Mouse (Mus musculus): ENCODE data around the gene Phlpp1.

The Phlpp1 gene

DNA sequence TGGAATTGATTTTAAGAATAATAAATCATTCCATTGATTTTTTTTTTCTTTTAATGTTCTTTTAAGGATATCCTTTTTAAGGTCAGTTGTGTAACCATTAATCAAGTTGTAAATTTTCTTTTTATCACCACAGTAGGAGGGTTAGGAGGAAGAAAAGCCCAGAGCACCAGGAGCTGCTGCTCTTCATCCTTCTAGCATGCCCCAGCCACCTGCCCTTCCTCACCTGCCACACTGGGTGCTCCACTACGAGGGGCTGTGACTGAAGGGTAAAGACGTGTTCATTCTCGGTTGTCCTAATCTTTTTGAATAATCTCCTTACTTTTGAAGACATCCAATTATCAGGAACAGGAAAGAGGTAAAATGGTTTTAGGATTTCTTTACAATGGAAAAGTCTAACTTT lies 22.7 kb downstream of the Phlpp1 start:
- no peak for DNase-seq (ENCODE audit: low spot score)

DNA sequence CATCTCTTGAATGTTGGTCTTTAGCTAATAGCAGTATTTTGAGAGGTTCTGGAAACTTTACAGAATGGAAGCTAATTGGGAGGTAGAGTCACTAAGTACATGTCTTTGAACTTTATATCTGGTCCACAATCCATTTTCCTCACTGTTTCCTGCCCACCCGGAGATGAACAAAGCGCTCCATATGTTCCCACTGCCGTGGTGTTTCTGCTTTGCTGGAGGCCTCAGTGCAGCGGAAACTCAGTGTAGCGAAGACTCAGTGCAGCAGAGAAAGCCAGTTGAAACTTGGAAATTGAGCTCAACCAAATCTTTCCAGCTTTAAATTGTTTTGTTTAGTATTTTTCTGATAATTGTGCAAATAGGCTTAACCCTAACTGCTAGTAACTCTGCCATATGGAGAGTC lies 26.4 kb downstream of the Phlpp1 start:
- no peak for DNase-seq (ENCODE audit: low spot score)

DNA sequence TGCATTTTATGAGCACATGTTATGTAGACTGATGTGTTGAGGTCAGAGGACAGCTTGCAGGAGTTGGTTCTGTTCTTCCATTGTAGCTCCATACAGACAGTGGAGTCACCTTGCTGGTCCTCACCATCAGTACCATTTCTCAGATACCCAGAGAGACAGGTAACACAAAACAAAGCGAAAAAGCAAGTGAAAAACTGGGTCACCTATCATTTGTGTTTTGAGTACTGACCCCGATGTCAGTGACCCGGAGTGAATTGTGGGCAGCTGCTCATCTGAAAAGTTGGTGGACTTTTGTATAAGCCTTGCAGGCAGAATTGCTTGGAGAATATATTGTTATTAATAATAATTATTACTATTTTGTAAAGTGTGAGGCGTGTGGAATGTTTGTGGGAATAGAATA lies 27.6 kb downstream of the Phlpp1 start:
- no peak for DNase-seq (ENCODE audit: low spot score)

DNA sequence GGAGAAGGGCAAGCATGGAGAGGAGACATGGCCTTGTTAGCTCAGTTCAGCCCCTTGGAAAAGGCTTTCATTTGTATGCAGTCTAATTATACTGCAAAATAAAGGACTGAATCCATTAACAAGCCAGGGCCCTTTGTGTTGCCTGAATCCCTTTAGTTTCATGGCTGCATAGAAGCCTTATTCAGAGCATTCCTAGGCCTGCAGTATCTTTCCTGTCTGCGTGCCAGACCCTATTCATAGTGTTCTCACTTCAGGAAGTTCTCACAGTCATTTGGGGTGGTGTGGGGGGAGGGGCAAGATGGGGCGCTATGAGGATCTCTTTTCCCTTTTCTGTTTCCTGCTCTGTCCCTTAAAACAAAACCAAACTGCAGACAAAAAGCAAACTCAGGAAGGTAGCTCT lies 28.1 kb downstream of the Phlpp1 start:
- no peak for DNase-seq (ENCODE audit: low spot score)

DNA sequence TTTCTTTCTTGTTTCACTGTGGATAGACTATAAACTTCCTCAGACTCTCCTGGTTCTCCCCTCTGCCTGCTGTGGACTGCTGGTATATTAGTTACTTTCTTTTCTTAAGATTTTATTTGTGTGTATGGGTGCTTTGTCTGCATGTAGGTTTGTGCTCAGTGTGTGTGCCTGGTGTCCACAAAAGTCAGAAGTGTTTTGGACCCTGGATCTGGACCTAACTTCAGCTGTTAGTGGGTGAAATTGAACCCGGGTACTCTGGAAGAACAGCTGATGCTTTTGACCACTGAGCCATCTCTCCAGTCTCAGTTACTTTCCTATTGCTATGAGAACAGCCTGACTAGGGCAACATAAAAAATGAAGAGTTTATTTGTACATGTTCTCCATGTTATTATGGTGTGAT lies 29.5 kb downstream of the Phlpp1 start:
- no peak for DNase-seq (ENCODE audit: low spot score)

DNA sequence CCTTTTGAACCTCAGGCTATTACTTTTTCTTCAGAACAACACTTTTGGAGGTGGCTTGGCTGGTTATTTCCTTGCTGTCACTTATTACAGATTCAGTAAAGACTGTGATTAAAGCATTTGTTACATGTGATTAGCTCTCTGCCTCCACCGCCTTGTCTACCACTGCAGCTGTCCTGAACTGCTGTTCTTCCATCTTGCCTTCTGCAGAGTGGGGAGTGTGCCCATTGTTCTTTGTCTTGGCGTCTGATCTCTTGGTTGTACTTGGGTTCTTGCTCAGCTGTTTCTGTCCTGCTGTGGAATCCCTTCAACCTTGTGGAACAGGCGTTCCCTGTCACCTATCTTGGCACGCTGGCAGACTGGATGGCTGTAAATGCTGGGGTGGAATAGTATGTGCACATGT lies 30.4 kb downstream of the Phlpp1 start:
- no peak for DNase-seq (ENCODE audit: low spot score)

DNA sequence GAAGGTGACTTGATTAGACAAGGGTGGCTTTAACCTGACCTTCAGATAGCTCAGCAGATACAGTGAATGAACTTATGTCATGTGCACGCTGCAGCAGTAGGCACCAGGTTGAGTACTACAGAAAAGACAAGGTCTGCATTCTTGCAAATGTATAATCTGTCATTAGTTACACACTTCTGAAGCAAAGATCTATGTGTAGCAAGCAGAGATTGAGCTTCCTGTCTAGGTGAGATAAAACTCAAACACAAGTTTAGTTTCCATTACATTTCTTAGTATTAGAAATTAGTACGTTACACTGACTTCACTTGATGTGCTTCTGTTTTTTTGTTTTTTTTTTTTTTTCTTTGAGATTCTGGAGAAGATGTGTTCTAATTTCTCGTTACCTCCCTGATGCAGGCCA lies 32.4 kb downstream of the Phlpp1 start:
- no peak for DNase-seq (ENCODE audit: low spot score)

DNA sequence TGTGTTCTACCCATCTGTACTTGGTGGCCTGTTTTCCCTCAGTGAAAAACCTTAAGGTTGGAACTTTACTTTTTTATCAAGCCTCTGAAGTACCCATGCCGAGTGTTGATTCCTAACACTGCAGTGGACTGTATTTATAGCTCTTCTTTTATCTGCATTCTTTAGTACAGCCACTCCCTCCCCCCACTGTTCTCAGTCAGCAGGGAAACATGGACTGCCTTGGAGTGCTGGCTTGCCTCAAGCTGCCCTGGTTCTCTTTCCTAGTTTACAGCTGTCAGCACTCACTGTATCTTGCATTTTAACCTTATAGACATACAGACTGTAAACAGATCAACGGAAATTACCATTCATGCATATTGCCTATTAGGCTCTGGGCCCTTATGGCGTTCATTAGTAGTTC lies 32.8 kb downstream of the Phlpp1 start:
- no peak for DNase-seq (ENCODE audit: low spot score)

DNA sequence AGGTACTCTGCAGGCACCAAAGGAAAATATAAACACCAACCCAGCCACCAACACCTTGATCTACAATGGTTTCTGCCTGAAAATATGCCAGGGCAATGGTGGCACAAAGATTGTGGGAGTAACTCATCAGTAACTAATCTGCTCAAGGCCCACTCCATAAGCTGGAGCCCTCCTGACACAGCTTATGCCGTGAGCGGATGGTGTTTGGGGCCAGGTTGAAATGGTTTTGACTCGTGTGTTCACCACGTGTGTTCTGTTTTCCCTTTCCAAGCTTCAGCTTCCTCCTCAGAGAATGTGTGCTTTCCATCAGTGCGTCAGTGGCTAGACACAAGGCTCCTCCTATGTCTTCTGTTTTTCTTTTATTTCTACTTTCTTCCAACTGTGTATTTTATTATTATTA lies 37.0 kb downstream of the Phlpp1 start:
- DNase-seq (ENCODE audit: low spot score): no peak

DNA sequence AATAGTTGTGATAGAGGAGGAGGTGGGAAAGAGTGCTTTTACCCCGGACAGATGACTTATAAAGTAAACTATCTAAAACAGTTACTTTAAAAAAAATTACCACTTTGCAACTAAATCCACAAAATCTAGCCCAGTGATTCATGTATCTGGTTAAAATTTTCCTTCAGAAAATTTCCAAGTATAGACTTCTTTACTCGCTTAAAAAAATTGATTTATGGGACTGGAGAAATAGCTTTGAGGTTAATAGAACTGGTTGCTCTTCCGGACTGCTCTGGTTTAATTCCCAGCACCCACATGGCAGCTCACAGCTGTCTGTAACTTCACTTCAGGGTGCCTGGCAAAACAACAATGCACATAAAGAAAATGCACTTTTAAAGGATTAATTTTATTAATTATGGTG lies 38.9 kb downstream of the Phlpp1 start:
- no peak for DNase-seq (ENCODE audit: low spot score)

DNA sequence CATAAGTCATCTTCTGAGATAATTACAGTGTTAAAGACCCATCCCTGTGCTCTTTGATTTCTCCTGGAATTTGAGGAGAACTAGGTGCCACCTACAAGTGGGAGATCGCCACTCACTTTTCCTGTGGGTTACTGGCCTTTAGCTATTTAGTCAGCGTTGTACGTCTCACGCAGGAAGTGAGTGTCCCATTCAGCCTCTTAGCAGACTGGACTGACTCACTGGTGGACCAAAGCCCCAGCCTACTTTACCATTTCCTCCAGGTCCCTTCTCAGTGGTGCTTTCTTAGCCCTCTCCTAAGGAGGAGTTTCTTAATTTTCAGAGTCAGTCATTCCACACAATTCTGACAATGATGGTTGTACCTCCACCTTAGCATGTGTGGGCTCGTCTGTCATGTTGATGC lies 39.6 kb downstream of the Phlpp1 start:
- no peak for DNase-seq (ENCODE audit: low spot score)

DNA sequence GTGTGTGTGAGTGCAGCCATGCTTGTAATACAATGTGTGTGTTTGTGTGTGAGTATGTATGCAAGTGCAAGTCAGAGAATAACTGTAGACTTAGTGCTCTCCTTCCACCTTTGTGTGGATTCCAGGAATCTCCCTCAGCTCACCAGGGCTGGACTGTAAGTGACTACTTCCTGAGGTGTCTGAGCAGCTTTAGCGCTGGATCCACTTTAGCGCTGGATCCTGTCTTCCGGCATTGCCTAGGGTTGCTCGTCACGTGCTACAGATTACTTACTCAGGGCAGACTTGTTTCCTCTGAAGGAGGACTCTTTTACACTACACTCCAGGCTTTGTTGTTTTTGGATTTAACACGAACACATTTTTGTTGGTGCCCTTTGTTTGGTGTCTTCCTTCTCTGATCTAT lies 48.9 kb downstream of the Phlpp1 start:
- DNase-seq (ENCODE audit: low spot score): no peak

DNA sequence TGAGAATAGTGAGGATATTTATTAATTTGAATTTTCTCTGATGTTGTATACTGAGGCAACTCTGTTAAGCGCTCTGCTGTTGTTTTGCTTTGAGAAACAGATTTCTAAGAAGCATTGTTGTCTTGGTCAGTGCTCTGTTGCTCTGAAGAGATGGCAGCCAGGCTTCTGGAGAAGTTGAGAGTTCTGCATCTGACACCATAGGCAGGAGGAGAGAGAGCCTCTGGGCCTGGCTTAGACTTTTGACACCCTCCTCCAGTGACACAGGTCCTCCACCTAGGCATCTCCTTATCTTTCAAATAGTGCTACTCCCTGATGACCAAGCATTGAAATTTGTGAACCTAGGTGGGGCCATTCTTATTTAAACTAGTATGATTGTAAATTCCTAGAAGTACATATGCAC lies 49.8 kb downstream of the Phlpp1 start:
- no peak for DNase-seq (ENCODE audit: low spot score)

DNA sequence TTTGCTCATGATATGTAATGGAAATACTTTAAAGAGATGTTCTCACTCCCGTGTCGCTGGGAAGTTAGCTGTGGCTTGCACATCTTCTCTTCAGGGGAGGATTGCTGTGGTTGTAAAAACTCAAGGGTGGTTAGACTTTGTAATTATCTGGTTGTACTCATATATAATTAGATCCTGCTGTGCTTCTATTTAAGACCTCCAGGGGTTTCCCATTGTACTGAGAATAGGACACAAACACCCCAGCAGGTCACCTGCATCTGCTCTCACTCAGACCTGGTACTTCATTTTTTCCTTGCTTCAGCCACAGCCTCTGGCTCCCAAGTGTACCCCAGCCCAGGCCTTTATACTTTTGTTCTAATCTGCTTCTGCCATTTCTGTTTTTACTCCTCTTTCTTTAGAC lies 50.4 kb downstream of the Phlpp1 start:
- DNase-seq (ENCODE audit: low spot score): no peak

DNA sequence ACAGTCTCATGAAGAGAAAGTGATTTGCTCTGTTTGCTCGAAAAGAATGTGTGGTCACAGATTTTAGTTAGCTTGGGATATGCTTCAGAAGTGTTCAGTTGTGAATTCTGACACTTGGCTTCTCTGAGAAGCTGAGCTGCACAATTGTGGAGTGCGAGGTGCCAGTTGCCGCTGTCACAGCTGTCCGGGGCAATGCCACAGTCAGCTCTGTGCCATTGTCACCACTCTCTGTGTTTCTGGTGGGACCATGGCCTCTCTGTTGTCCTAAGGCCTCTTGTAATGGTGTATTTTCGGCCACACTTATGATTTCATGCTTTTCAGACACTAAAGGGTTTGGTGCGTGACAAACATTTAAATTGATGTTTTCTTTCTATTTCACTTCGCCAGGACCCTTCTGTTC lies 55.1 kb downstream of the Phlpp1 start:
- no peak for DNase-seq (ENCODE audit: low spot score)

DNA sequence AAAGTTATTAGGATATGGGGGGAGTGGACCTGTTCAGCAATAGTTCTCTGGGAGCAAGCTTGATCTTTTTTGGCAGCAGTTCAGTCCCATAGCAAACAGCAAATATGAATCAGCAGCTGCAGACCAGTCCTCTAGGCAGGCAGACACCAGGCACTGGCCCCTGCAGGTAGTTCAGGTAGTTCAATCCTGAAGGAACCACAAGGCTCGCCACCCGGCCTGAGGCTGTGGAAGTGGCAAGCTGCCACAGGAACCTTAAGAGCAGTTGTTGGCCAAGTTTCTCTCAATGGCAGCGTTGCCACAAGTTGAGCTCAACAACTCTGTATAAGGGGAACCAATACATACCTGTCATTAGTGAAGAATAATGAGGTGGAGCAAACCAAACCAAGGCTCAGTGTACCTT lies 58.8 kb downstream of the Phlpp1 start:
- no peak for DNase-seq (ENCODE audit: low spot score)

DNA sequence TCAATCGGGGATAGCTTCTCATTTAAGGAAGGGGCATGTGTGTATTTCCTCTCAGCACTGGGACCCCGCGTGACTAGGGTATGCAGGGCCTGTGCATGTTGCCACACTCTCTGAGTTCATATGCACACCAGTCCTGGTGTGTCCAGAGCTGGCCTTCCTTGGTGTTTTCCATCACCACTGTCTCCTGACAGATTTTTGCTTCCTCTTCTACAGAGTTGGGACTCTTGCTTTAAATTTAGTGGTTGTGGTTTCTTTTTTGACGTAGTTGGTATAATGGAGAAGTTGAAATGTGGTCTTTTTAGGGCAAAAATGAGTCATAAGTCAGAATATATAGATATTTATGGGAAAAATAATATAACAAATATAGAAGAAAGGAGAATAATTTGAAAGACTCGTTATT lies 59.8 kb downstream of the Phlpp1 start:
- DNase-seq (ENCODE audit: low spot score): no peak

DNA sequence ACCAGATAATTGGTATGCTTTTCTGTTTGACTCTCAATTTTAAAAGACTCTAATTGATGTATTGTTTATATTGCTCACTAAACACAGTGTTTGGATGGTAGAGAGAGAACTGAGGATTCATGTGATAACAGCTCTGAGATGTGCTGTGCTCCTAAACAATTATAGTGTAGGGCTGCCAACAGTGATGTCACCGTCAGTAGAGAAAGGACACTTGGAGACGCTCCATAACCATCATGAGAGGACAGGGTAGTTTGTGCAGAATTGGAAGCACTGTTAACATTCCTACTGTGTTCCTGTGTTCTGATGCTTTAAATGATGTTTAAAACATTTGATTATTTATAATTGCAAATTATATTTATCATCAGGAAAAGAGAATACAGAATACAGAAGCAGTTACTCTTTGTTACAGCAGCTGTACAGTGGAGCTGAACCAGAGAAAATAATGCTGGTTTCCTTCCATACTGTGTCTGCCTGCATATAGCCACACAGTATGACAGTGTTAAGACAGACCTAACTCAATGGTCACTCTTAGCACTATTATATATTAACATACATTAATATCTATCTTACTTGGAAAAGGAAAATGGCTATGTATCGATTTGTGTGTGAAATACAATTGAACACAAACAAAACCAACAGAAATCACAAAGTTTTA lies 60.4 kb downstream of the Phlpp1 start:
- peak; percentile 52 for DNase-seq (ENCODE audit: low spot score)

DNA sequence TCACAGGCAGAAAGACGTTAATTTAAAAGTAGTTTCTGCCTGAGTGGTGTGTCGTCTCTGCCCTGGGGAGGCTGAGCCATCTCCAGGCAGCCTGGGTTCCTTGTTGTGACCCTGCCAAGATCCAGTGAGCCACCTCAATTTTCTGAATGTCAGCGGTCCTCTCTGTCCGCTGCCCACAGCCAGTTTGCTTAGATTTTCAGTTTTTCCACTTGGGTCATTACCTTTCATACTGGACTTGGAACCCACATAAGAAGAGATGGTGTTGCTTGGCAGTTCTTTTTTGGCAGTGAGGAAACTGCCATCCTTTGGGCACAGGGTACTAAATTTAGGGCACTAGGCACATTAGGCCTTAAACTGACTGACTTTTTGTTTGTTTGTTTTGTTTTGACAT lies 60.9 kb downstream of the Phlpp1 start:
- DNase-seq (ENCODE audit: low spot score): no peak

DNA sequence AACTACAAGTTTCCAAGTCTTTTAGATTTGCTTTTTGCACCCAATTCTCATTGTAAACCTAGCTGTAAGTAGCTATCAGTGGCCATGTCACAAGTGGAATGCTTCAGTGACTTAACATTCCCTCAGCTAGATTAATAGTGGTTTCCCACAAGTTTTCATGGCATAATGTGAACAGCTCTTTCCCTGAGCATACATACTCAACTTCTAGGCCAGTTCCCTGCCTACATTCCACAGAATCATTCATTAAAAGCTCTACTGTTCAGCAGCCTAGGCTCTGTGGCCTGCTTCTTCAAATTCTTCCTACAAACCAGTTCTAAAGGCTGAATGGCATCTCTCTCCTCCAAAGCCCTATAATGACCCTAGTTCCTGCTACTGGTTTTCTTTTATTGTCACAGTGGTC lies 65.4 kb downstream of the Phlpp1 start:
- DNase-seq (ENCODE audit: low spot score): no peak

DNA sequence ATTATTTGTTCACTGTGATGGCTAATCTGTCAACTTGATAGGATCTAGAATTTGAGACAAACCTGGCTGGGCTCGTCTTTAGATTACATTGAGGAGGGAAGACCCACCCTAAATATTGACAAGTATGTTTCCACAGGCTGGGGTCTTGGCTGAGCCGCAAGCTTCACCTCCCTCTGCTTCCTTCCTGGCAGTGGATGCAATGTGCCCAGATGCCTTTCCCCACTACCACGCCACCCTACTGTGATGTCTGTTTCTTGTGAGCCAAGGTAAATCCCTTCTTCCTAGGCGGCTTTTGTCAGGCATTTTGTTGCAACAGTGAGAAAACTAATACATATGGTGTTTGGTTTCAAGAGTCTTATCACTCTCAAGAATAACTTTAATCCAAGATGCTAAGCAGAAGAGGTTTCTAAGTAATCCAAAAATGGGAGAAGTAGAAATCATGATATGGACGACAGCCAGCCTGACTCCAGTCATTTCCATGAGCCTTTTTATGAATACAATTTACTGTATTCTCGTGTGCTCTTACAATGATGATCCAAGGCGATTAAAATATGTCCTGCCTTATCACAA lies 68.6 kb downstream of the Phlpp1 start:
- no peak for DNase-seq (ENCODE audit: low spot score)

DNA sequence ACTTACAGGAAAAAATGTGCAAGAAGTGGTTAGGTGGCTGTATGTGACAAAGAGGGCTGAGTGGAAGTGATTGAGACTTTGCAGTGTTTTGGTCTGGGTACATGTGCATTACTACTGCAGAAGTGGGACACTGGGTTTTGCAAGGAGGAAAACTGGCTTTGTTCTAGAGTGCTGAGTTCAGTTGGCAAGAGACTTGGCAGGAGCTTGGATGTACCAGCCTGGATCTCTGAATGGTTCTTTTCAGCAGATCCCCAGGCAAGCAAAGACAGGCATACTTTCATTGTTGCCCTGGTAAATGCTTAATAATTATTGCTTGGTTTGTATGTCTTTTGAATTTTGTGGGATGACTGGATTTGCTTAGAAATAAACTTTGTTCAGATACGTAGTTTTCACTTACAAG lies 69.5 kb downstream of the Phlpp1 start:
- peak; percentile 42 for DNase-seq (ENCODE audit: low spot score)

DNA sequence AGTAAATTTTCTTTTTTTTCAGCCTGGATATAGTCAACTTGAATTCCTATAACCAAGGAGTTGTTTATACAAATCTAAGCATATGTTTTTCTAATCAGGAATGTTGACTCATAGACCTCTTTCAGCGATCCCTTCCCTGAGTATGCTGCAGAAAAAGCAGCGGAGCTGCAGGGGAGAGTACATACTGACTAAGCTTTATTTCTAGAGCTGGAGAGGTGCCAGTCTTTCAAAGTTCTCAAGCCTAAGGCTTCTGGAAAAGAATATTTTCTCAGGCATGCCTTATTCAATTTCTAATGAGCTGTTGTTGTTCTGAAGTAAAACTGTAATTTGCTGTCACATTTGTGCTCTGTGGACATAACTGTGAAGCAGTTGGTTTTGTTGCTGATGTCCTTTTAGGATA lies 70.6 kb downstream of the Phlpp1 start:
- peak; percentile 72 for DNase-seq (ENCODE audit: low spot score)

DNA sequence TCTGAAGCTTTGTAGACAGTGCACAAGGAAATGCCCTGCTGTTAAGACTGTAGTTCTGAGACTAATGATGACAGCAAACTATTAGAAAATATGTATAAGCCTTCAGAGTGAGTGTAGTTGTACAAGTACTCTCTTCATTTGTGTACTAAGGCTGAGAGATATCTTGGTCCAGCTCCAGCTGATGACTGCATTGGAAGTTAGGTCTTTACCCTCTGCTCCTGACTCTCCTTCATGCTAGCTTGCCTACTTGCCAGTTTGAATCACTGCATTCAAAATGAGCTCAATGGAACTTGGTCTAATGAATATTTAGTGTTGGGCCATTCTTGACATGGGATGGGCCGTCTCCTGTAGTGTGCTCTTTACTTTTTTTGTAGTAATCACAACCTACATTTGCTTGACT lies 71.8 kb downstream of the Phlpp1 start:
- DNase-seq (ENCODE audit: low spot score): peak; percentile 25

DNA sequence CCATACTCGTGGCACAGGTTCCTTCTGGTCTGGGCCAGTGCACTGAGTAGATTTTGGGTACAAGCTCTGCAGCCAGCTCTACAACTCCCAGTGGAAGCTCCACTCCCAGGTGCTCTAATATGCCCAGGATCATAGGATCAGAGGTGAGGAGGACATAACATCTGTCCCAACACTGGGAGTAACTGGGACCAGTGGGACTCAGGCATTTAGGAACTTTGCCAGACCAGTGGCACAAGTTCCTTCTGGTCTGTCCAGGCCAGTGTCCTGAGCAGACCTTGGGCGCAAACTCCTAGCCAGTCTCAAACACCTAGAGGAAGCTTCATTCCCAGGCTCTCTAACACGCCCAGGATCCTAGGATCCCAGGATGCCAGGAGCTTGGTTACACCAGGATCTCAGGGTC lies 72.7 kb downstream of the Phlpp1 start:
- no peak for DNase-seq (ENCODE audit: low spot score)

Data from adipocyte (in vitro differentiated cells).